Mouse (Mus musculus): Measurements from ENCODE around the gene Dgki.

- TF ChIP-seq CTCF (IDR thresholded peaks at IDR 0.05; ENCODE audit: insufficient read depth, low read depth, low read length) (no peak), POLR2A (IDR thresholded peaks at IDR 0.05; ENCODE audit: insufficient read depth, low read depth, low read length) (no peak)
Observed at GRCm38 (mm10) chr6:37026343-37027243, 273.4 kb downstream of the Dgki start.
